Mouse (Mus musculus) naive thymus-derived CD4-positive, alpha-beta T cell, adult 2 months (primary cell): ENCODE results near the gene Usp36.

Source experiments
- DNase-seq: peaks from one replicate; pipeline ENCODE4 v3.0.0-alpha.2; 2011; ENCODE audit warnings: low read depth

Gene Usp36

GRCm38 (mm10) chr11:118222351-118222885, 67.6 kb downstream of the Usp36 start:
- DNase-seq, result peak; percentile 45

GRCm38 (mm10) chr11:118220561-118221262, 69.3 kb downstream of the Usp36 start:
- DNase-seq, result peak; percentile 90

- DNase-seq, result no peak
Observed at GRCm38 (mm10) chr11:118219066-118219465, 71.0 kb downstream of the Usp36 start.

GRCm38 (mm10) chr11:118216468-118216867, 73.6 kb downstream of the Usp36 start:
- DNase-seq, result no peak

GRCm38 (mm10) chr11:118215928-118216458, 74.1 kb downstream of the Usp36 start:
- DNase-seq, result no peak

GRCm38 (mm10) chr11:118212636-118213112, 77.4 kb downstream of the Usp36 start:
- no peak for DNase-seq

- peak; percentile 45 for DNase-seq
Observed at GRCm38 (mm10) chr11:118211749-118212635, 78.1 kb downstream of the Usp36 start.

GRCm38 (mm10) chr11:118210962-118211361, 79.1 kb downstream of the Usp36 start:
- DNase-seq, result no peak

GRCm38 (mm10) chr11:118210116-118210515, 79.9 kb downstream of the Usp36 start:
- no peak for DNase-seq
